Mouse (Mus musculus): ENCODE data around the gene Ceacam1. TPM values are rescaled to one million over a fixed set of nuclear protein-coding genes. Genes with fewer than 3 reads are reported as not detected.
"Not testable (repeated sequence)": the region's sequence is repeated elsewhere in the genome, so short reads cannot be mapped to it uniquely, and the experiment has no call there.

The Ceacam1 gene
- polyA plus RNA-seq (2011; ENCODE audit: insufficient read depth, insufficient read length, low replicate concordance, missing spikeins), result 11.7 and 31.5 TPM in 2 replicates

DNA sequence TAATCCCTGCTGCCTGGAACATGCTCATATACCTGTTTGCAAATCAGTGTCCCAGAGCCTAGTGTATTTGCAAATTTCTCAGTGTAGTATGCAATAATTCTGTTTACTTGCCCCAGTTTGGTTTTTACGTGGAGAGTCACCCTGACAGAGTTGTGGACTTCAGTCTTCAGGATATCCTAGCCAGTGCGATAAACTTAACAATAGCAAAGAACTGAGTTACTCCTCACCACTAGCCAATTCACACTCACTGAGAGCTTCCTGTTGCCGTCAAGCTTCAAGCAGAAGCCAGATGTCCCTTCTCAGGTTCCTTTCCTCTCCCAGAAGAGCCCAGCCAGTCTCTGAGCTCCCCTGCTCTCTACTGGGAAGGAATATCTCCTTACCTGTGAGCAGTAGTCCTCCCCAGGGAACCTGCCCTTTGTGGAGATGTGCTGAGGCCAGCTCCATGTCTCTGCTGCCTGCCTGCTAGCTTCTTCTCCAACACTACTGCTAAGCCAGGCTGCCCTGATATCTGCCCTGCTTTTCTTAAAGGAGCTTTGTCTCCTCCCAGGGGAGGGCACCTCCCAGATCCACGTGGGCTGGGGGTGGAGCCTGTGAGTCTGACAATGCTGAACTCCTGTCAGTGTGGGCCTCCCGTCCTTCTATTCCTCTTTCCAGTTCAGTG lies at the start of gene Ceacam1:
Ceacam1 (minus strand) TSS at position 513 of the 661 bp plus-strand sequence.
- WGBS, result 2% methylated on average over 5 of the region's 5 CpGs
- peak within 1 kb of the TSS; percentile 66 for H3K4me3 ChIP-seq (replicated peaks; ENCODE audit: control insufficient read depth, low read depth, low read length)
- peak within 1 kb of the TSS; percentile 62 for H3K27ac ChIP-seq (ENCODE audit: control insufficient read depth, insufficient read depth, low read depth, low read length, poor library complexity)
- not testable (repeated sequence) for H3K4me1 ChIP-seq (ENCODE audit: control insufficient read depth, insufficient read depth, low read length)

DNA sequence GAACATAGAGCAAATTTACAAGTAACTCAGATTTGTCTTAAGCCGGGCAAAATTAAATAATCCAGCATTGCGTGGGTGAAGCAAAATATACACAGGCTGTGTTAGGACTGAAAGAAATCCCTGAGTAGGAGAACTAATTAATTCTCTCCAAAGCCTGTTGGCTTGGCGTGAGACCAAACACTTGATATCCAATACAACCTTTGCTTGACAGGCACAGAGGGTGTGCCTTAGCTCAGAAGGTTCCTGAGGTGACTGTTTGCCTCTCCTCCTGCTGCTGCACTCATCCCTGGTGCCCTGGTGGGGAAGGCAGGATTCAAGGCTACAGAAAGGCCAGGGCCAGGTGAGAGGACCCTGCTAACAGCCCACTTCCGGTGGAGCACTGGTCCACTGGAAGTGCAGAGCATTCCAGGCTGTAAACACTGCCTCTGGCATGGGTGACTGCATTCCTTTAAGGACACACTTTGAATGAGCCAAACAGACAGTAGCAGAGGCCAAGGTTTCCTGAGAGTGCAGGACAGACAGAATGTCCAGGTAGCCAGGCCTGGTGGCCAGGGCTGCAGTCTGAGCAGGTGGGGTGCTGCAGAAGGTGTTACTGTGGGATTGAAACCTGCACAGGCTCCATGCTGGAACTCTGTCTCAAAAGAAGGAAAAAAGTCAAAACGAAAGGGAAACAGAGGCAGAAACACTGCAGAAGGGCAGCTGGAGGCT lies 38.8 kb upstream of the Ceacam1 start:
- not testable (repeated sequence) for H3K27ac ChIP-seq (ENCODE audit: control insufficient read depth, insufficient read depth, low read depth, low read length, poor library complexity); H3K4me3 ChIP-seq (replicated peaks; ENCODE audit: control insufficient read depth, low read depth, low read length); H3K4me1 ChIP-seq (ENCODE audit: control insufficient read depth, insufficient read depth, low read length)
- 94% methylated on average over 3 of the region's 5 CpGs for WGBS

DNA sequence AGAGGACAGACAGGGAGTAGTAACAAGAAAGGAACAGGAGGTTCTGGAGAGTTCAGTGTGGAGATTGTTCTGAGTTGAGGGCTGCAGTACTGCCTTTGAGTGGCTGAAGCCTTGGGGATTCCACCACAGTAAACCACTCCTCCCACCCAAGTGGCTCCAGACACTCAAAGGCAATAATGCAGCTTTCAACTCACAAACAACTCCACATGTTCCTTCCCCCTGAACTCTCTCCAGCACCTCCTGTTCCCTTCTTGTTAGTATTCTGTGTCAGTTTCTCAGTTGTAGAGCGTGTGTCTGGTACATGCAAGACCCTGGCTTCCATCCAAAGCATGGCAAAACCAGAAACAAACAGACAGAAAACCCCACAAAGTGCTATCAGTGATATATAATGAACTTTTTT lies 38.3 kb upstream of the Ceacam1 start:
- H3K4me3 ChIP-seq (replicated peaks; ENCODE audit: control insufficient read depth, low read depth, low read length); H3K27ac ChIP-seq (ENCODE audit: control insufficient read depth, insufficient read depth, low read depth, low read length, poor library complexity); H3K4me1 ChIP-seq (ENCODE audit: control insufficient read depth, insufficient read depth, low read length): not testable (repeated sequence)
- 56% methylated on average over 1 of the region's 1 CpGs for WGBS

DNA sequence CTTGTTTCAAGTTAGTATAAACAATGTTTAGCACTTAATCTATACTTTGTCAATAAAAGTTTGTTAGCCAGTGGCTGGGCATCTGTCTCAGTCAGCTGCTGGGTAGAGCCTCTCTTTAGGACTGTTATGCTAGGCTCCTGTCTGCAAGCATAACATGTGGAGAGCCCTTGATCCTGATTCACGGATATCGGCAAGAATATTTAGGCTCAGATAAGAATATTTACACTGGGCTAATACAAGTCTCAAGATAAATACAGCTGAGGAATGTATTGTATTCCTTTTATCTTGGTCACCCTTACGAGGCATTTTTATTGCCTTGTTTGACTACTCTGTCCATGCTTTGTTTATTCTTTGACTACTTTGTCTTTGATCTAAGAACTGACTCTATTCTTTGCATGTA lies 32.5 kb upstream of the Ceacam1 start:
- TF ChIP-seq CTCF (IDR thresholded peaks at IDR 0.05; ENCODE audit: control insufficient read depth, insufficient read depth, low read length) (no peak), POLR2A (IDR thresholded peaks at IDR 0.05; ENCODE audit: borderline replicate concordance, control insufficient read depth, low read depth, low read length) (no peak)
- H3K4me3 ChIP-seq (replicated peaks; ENCODE audit: control insufficient read depth, low read depth, low read length), result no peak overlapping the region
- 65% methylated on average over 3 of the region's 3 CpGs for whole genome bisulfite sequencing
- no peak overlapping the region for H3K27ac ChIP-seq (ENCODE audit: control insufficient read depth, insufficient read depth, low read depth, low read length, poor library complexity)
- H3K4me1 ChIP-seq (ENCODE audit: control insufficient read depth, insufficient read depth, low read length), result no peaks in the 10 kb centered on the region

DNA sequence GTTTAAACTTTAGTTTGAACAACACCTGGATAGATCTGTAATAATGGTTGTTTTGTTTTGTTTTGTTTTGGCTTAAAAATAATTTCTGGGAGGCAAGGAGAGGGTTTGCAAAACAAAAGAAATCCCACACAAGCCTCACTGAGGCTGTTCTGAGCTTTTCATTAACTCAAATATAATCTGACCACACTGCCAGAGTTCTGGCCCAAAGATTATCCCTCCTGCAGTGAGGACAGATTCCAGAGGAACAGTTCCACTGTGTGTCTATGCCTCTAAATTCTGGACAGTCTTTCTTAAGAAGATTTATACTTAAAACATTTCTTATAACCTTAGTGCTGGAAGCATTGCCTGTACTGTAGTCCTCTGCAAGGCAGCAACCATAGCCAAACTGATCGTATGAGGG lies 17.2 kb upstream of the Ceacam1 start:
- Histone ChIP-seq H3K27ac (ENCODE audit: control insufficient read depth, insufficient read depth, low read depth, low read length, poor library complexity) (no peak overlapping the region), H3K4me1 (ENCODE audit: control insufficient read depth, insufficient read depth, low read length) (no peaks in the 10 kb centered on the region), H3K4me3 (replicated peaks; ENCODE audit: control insufficient read depth, low read depth, low read length) (no peak overlapping the region)
- 79% methylated on average over 1 of the region's 1 CpGs for WGBS
- TF ChIP-seq CTCF (IDR thresholded peaks at IDR 0.05; ENCODE audit: control insufficient read depth, insufficient read depth, low read length), result no peak
- no peak for TF ChIP-seq POLR2A (IDR thresholded peaks at IDR 0.05; ENCODE audit: borderline replicate concordance, control insufficient read depth, low read depth, low read length)

DNA sequence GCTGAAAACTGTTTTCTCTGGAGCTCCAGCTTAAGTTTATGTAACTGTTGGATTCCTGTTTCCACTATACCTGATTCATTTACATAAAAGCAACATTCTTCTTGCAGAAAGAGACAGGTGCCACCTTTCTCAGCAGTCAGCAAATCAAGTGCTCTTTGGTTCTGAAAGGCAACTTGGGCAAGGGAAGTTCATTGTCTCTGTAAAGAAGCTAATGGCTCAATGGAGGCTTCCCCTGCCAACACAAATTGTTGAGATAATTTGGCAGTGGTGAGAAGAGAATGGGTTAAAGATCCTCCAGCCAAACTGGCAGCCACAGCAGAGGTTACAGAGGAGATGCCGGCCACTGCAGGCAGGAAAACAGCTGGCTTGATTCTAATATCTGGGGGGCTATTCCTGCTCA lies 13.3 kb upstream of the Ceacam1 start:
- no CpG with 5 or more reads among the region's 1 CpGs for WGBS
- H3K27ac ChIP-seq (ENCODE audit: control insufficient read depth, insufficient read depth, low read depth, low read length, poor library complexity); H3K4me3 ChIP-seq (replicated peaks; ENCODE audit: control insufficient read depth, low read depth, low read length); H3K4me1 ChIP-seq (ENCODE audit: control insufficient read depth, insufficient read depth, low read length): not testable (repeated sequence)

DNA sequence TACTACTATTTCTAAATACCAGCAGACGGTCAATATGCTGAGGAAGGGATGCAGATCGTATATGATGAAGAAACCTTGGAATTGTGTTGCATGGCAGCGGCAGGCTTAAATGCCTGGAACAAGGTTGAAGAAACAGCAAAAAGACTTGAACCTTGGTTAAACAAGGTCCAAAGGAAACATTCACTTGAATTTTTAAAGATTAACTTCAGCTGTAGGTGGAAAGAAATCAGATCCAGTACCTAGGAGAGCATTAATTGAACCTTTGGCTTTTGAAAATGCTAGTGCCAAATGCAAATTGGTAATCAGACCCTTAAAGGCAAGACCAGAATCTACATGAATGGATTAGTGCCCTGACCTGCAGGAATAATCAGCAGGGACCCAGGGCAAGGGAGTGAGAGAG lies 12.0 kb upstream of the Ceacam1 start:
- 87% methylated on average over 3 of the region's 3 CpGs for WGBS
- H3K27ac ChIP-seq (ENCODE audit: control insufficient read depth, insufficient read depth, low read depth, low read length, poor library complexity); H3K4me1 ChIP-seq (ENCODE audit: control insufficient read depth, insufficient read depth, low read length); H3K4me3 ChIP-seq (replicated peaks; ENCODE audit: control insufficient read depth, low read depth, low read length): not testable (repeated sequence)

DNA sequence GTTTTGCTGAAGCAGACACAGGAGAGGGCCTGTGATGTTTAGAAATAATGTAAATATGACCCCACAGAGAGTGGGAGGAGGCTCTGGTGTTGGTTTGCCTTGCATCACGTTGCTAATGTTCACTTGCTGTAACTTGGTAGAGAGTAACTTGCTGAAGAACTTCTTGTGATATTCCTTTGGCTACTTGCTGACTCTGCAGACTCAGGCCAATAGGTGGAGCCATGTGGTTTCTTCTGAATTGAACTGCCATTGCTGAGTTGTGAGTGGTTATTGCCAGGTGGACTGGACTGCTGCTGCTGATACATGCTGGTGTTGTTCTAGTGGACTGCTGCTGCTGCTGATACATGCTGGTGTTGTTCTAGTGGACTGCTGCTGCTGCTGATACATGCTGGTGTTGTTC lies 8.8 kb upstream of the Ceacam1 start:
- WGBS, result 17% methylated on average over 1 of the region's 1 CpGs
- Histone ChIP-seq H3K4me3 (replicated peaks; ENCODE audit: control insufficient read depth, low read depth, low read length) (no peak overlapping the region), H3K27ac (ENCODE audit: control insufficient read depth, insufficient read depth, low read depth, low read length, poor library complexity) (no peak overlapping the region), H3K4me1 (ENCODE audit: control insufficient read depth, insufficient read depth, low read length) (no peaks in the 10 kb centered on the region)
- no peak for TF ChIP-seq POLR2A (IDR thresholded peaks at IDR 0.05; ENCODE audit: borderline replicate concordance, control insufficient read depth, low read depth, low read length)
- TF ChIP-seq CTCF (IDR thresholded peaks at IDR 0.05; ENCODE audit: control insufficient read depth, insufficient read depth, low read length), result peak; percentile 14; the same call in 1 of the 2 replicates

DNA sequence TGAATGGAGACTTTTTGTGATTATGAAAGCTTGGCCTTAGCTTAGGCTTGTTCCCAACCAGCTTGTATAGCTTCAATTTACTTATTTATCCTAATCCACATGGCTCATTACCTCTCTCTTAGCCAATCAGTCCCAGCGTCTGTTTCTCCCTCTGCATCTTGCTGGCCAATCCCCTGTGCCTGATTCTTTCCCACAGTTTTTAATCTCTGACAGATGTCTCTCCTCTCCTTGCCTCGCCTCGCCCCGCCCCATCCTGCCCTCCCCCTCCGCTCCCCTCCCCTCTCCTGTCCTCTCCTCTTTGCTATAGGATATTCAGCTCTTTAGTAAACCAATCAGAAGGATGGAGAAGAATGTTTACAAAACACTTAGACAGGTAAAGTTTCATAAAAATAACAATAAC lies 7.7 kb upstream of the Ceacam1 start:
- WGBS, result 86% methylated on average over 5 of the region's 5 CpGs

More for the DNA sequence above, 7.7 kb upstream of the Ceacam1 start:
- TF ChIP-seq CTCF (IDR thresholded peaks at IDR 0.05; ENCODE audit: control insufficient read depth, insufficient read depth, low read length), result no peak
- no peak for TF ChIP-seq POLR2A (IDR thresholded peaks at IDR 0.05; ENCODE audit: borderline replicate concordance, control insufficient read depth, low read depth, low read length)
- Histone ChIP-seq H3K4me3 (replicated peaks; ENCODE audit: control insufficient read depth, low read depth, low read length) (no peak overlapping the region), H3K27ac (ENCODE audit: control insufficient read depth, insufficient read depth, low read depth, low read length, poor library complexity) (no peak overlapping the region), H3K4me1 (ENCODE audit: control insufficient read depth, insufficient read depth, low read length) (no peaks in the 10 kb centered on the region)

Measured in bone marrow, adult 2 months (tissue).